ENCODE assay signal across 20 mouse cellular contexts in genomic region chr4:119590027-119590426, GRCm38 (mm10). TPM values are rescaled to one million over a fixed set of nuclear protein-coding genes. Genes with fewer than 3 reads are reported as not detected.
"Had no signal": no experiment of that assay in that cellular context is flagged by ENCODE, and none has a peak within 500 bp of the region (broad histone marks: within the 10 kb centered on the region; RNA-seq: fewer than 3 reads in every experiment).

No protein-coding gene starts in this region.

- DNase-seq: liver, postnatal 0 days; lung, adult 2 months; lung, postnatal 14 days; lung, postnatal 36 days; right cerebral cortex, postnatal 14 days; spleen, adult 18-20 months; thymus, adult 2 months; thymus, postnatal 25 days; thymus, postnatal 4 days had no signal

- H3K4me3 ChIP-seq: lung, embryonic 15.5 days; megakaryocyte, embryonic 14.5 days; midbrain, embryonic 13.5 days; midbrain, embryonic 15.5 days; neural tube, embryonic 12.5 days had no signal

- H3K27ac ChIP-seq: lung, embryonic 15.5 days; macrophage; midbrain, embryonic 13.5 days; midbrain, embryonic 15.5 days; neural tube, embryonic 12.5 days had no signal

- H3K27me3 ChIP-seq: lung, embryonic 15.5 days; megakaryocyte, embryonic 14.5 days; midbrain, embryonic 13.5 days; midbrain, embryonic 15.5 days; neural tube, embryonic 12.5 days had no signal

- H3K9me3 ChIP-seq: lung, embryonic 15.5 days; megakaryocyte, embryonic 14.5 days; midbrain, embryonic 13.5 days; midbrain, embryonic 15.5 days; neural tube, embryonic 12.5 days had no signal

- ATAC-seq: liver, postnatal 0 days; lung, postnatal 0 days; midbrain, embryonic 13.5 days; midbrain, embryonic 15.5 days had no signal

- H3K9ac ChIP-seq: liver, postnatal 0 days; lung, embryonic 15.5 days; midbrain, embryonic 13.5 days; midbrain, embryonic 15.5 days; neural tube, embryonic 12.5 days had no signal

- H3K4me2 ChIP-seq: lung, embryonic 15.5 days; midbrain, embryonic 11.5 days; midbrain, embryonic 13.5 days; midbrain, embryonic 15.5 days; neural tube, embryonic 12.5 days had no signal

- H3K4me1 ChIP-seq: lung, embryonic 15.5 days; neural tube, embryonic 12.5 days had no signal

RNA-seq across cellular contexts. Expression of gene Guca2a, which starts 47.5 kb away (rescaled TPM):
- polyA plus RNA-seq: liver, postnatal 0 days; lung, adult 2 months; lung, embryonic 15.5 days; macrophage; midbrain, embryonic 11.5 days; midbrain, embryonic 13.5 days; midbrain, embryonic 15.5 days; midbrain, postnatal 0 days; neural tube, embryonic 12.5 days; neural tube, embryonic 14.5 days; stomach, embryonic 14.5 days had no signal
